Mouse (Mus musculus): ENCODE data around the gene Zfp503.

Gene Zfp503

DNA sequence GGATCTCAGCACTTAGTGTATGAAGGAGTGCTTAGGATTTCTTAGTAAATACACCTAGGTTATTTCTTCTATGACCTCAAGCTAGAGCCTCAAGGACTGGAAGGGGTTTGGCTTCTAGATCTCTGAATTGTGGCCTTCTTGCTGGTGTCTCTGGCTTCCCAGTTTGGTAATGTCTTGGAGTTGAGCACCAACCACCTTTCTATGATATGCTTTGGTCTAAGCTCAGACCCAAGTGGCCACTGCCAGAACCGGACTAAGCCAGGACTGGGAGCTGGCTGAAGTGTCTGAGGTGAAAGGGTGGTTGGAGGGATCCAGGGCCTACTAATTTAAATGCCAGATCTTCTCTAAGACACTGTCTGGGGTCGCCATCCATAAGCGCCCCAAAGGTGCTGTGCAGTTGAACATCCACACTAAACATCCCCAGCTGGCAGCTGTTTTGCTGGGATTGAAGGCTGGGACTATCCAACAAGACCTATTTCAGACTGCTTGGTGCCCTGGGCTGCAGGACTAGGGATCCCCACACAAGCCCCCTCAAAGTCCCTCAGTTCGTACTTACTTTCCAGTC lies 3.0 kb upstream of the Zfp503 start:
- DNase-seq, result no peak

DNA sequence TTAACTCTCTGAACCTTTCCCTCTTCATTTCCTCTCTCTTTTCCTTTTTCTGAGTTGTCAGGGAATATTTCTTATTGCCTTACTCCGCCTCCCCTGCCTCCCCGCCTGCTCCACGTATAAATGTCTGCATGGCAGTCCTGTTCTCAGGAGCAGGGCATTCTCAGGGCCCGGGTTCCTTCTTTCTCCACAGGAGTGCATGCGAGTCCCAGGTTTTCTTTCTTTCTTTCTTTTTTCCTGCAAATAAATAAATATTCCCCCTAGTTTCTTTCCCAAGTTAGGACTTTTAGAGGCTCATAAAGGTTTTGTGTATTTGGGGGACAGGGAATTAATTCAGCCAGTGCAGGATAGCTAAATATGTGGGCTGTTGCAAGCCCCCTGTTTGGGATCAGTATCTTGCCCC lies 2.5 kb upstream of the Zfp503 start:
- DNase-seq, result no peak

DNA sequence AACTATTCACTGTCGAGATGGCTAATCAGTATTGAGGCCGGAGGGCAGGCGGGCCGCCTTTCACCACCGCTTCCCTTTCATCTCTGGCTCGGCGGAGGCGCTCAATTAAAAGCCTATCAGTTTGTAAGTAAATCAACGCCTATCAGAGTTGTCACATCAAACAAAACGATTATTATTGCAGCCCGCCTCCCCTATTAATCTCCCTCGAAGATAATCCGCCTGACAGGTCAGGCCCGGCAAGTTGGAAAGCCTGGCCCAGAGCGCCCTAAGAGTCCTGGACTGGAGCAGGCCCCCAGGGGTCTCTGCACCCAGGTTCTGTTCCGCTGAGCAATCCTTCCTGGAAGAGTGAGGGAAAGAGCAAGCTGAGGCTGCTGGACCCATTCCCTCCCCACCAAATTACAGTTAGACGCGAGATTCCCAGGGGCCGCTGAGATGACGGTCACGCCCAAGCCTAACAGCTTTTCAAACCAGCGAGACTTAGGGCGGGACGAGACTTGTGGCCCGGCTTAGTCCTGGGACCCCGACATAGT lies 1.9 kb upstream of the Zfp503 start:
- DNase-seq, result no peak

DNA sequence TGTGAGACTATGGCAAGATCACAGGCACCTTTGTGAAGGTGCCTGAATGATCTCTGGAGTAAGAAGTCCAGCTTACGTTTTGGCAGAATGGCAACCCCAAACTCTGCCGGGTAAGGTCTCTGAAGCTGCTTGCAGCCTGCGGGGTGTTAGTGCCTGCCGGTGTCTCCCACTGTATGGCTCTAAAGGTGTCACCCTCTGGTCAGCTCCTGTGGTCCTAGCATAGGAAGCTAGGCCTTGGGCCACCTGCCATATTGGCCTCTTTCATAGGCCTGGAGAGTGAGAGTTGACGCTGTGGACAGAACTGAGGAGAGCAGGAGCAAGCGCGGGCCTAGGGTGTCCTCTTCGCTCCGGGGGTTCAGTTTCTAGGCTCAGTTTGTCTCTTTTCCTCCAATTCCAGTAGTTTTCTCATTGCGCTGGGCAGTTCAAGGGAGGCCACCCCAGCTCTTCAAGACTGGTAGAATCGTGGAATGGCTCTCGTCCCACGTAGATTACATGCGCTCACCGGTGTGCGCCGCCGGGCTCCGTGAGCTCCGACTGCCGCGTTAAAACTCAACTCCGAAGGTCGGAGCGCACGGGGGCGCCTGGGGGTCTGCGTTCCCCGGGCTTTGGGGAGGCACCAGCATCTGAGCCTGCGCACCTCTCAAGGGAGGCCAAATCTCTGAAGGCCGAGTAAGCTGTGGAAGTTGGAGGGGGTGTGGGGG lies 1.1 kb upstream of the Zfp503 start:
- no peak for DNase-seq

- no peak for DNase-seq
These were observed 667 bp downstream of the Zfp503 start for GRCm38 (mm10) chr14:21988577-21989290.

DNA sequence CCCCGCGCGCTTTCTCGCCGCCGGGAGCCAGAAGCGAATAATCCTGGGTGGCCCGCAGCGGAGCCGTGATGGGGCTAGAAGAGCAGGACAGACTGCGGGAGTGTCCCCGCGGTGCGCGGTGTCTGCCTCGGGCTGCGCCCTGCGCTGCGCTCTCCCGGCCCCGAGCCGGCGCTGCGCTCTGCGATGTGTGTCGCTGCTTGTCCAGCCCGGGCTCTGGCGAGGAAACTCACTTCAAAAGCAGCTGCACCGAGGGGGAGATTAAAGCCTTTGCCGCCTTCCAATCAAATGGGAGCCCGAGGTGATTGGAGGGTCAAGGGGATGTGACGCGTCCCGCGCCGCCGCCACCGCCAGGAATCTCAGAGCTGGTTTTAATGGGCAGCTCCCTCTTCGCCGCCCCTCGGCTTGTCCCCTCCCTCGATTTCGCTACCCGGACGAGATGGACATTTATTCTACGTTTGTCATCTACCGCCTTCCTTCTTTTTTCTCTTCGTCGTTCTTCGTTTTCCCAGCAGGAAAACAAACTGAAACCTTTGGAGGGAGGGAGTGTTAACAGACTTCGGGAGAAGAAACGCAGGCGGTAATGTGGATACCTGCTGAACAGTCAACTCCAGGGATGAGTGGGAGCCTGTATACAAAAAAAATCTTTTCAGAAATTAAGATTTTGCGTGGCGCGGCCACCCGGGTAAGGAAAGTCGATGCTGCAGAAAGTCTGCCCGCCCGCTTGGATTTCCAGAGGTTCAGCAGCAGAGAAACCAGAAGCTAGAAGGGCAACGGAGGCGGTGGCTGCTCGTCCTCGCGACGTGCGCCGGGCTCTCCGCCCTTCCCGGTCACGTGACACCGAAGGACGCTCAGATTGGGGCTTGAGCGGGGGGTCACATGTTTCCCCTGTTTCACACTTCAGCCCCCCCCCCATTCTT lies 1.5 kb downstream of the Zfp503 start:
- DNase-seq, result peak; percentile 52

DNA sequence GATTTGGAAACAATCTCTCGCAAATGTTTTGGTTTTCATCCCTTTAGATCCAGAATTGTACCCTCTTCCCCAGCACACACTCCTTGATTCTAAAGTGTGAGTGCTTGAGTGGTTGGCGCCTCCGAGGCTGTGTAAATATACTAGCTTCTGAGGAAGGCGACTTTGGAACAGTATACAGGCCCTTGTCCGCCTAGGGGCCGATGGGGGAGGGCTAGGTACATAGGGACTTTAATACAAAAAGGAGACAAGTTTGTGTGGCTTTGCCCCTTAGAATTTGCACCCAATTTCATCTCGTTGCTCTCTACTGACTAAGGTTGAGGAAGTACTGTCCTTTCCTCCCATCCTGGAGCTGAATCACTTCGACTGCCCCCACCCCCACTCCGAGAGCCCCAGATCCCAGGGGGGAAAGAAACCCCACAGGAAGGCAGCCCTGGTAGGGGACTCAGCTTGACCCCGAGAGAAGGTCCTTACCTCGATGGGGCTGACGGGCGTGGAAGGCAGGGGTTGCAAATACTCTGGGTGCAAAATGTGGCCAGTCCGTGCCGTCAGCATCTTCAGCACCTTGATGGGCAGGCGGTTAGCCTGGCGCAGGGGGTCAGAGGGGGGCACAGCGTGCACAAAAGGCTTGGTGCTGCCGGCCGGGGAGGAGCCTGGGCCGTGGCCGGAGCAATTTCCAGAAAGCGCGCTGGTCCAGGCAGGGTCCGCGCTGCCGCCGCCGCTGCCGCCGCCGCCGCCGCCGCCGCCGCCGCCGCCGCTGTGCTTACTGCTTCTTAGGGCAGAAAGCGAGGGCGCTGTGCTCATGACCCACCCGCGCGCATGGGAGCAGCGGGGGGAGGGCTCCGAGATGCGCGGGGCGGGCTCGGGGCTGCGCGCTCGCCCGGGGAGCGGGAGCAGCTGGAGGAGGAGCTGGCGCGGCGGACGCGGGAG lies 2.4 kb downstream of the Zfp503 start:
- peak; percentile 34 for DNase-seq

DNA sequence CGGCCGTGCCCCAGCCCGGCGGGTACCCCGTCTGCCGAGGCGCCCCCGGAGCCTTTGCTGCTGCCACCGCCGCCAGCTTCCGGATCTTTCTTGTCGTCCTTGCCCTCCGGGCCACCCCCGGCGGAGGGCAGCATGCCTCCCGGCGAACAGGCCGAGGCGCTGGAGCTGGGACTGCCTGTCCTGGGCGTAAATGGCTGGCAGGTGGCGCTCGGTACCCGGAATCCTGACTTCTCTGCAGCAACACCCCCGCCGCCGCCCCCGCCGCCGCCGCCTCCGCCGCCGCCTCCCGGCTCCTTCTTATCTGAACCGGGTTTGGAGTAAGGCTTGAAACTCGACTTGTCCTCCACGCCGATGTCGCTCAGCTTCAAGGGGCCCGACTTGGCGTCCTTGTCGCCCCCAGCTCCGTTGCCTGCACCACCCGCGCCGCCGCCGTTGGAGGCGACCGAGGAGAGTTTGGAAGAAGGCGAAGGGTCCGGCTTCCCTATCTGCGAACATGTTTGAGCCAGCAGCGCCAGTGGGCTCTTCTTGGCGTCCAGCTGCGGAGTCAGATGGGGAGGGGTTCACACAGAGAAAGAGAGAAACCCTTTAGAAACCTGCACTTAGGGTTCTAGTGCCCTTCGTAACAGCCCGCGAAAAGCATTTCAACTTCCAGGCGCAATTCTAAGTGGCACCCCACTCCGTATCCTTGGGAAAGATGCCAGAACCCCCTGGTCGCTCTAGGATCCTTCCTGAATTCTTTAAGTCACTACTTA lies 3.2 kb downstream of the Zfp503 start:
- DNase-seq, result peak; percentile 77

DNA sequence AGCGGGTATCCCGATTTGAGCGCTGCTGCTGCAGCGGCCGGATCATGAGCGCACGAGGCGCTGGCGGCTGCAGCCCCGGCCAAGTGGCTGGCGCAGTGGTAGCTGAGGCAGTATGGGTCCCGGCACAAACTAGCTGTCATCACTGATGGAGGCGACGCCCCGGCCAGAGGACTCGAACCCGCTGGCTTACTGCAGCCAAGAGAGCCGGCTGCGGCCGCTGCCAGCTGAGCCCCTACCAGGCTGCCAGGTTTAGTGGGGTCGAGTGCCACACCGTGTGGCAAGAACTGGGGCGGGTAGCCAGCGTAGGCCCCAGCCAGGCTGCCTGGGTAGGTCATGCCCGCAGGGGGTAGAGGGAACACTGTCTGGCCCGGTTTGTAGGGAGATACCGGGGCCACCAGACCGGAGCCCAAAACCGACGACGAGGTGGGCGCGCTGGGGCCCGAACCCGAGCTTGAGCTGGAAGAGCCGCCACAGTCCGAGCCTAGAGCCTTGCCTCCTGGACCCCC lies 3.9 kb downstream of the Zfp503 start:
- DNase-seq, result no peak

- no peak for DNase-seq
These were observed 4.5 kb downstream of the Zfp503 start for GRCm38 (mm10) chr14:21984757-21985425.

DNA sequence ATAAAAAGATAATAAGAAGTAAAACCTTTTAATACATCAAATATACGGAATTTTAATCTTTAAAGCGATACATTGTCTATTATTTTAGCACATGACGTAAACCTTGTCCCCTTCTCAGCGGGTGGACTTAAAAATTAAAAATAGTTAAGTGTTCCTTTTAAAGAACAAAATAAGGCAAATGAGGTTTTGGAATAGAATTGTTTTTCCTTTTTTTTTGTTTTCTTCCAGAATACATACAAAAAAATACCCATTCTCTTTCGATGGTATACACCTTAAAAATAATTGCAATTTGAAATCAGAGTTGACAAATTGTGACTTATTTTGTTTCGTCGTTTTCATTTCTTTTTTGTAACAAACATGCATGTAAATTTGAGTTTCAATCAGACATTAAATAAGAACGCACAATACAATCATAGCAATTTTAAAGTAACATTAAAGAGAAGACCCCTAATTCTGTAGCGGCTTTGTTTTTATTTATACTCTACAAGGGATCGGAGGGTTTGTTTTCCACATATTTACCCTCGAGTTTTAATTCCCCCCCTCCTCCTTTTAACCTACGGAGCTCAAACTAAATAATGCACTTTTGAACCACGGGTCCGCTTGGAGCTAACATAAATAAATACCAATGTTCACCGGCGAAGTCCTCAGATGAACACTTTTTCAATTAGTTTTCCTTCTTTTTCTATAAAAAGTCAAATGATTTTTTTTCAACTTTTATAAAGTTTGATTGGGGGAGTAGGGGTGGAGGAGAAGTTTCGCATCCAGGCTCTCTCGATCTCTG lies 5.3 kb downstream of the Zfp503 start:
- no peak for DNase-seq

- no peak for DNase-seq
These were observed 6.0 kb downstream of the Zfp503 start for GRCm38 (mm10) chr14:21983311-21983949.

DNA sequence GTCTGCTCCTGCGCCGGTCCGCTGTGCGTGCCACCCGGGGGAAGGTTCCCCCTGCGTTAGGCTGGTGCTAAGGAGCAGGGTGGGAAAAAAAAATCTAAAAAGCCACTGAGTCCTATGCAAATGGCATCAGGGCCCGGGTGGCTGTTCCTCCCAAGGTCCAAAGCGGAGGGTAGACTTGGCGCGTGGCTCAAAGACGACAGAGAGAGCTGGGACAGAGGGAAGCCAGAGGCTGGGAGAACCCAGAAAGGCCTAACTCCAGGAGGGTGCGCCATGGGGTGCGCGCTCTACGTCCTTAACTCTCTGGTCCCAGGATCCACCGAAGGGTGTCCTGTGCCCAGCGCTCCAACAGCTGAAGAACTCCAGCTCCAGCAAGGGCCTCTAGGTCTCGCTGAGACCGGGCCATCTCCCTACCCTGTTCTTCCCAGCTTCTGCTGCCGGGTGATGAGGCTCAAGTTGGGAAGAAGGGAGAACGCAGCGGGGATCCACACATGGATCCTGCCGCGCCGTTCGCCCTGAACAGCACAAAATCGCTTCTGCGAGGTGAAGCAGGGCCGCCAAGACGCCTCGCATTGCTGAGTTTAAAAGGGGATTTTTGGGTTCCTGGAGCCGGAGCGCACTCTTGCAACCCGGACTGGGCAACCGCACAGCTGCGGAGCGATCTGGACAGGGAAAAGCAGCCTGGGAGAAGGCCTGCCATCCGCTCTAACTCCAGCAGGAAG lies 6.7 kb downstream of the Zfp503 start:
- DNase-seq, result no peak

DNA sequence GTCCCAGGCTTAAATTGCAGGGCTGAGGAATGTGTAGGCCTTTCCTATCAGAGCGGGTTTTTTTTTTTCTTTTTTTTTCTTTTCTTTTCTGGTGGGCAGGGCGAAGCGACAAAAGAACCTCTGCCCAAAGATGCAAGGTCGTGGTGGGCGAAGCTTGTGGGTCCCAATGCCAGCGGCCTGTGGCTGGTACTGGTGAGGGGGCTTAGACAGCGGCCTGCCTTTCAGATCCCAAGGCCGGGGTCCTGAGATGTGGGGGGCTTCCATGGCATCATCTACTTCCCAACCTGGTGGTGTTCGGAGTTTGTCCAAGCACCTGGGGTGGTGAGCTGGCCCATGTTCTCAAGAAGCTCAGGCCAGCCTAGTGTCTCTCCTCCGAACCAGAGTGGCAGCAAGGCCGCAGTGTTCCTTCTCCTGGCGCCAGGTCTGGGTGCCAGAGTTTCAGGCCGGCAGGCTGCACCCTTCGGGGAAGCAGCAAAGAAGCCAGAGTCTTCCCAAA lies 7.3 kb downstream of the Zfp503 start:
- DNase-seq, result no peak

GRCm38 (mm10) chr14:21981462-21981861 lies 7.9 kb downstream of the Zfp503 start:
- peak; percentile 60 for DNase-seq

DNA sequence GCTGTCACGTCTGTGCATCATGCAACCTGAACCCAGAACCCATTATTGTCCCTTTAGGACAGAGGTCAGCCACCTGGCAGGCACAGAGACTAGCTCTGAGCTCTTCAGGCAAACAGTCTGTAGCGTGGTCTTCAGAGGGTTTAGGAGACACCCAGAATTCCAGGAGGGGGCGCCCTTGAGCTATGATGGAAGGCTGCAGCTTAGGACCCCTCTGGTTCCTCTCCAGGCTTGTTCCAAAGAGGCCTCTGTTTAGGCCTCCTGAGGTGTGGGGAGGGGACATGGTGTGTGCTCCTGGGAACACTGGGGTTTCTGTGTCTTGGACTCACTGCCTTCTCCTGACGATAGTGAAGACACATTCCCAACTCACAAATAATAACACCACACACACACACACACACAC lies 20.4 kb downstream of the Zfp503 start:
- DNase-seq, result peak; percentile 66

- DNase-seq, result no peak
These were observed 21.9 kb downstream of the Zfp503 start for GRCm38 (mm10) chr14:21967375-21968010.
